Mouse (Mus musculus): ENCODE data around the gene Nxf7.
A peak's percentile ranks its signal among the peaks of the same experiment; 100 is the strongest.
"Not testable (repeated sequence)": the region's sequence is repeated elsewhere in the genome, so short reads cannot be mapped to it uniquely, and the experiment has no call there.

The Nxf7 gene

GRCm38 (mm10) chrX:135598677-135599076 lies at the start of gene Nxf7:
TSS of gene Nxf7 (minus strand) at chrX:135598777.
- Histone ChIP-seq H3K4me1 (replicated peaks; ENCODE audit: low read depth, low read length) (no peaks in the 10 kb centered on the region), H3K36me3 (ENCODE audit: insufficient read depth, low read length) (no peaks in the 10 kb centered on the region), H3K27me3 (ENCODE audit: insufficient read depth, low read length) (no peaks in the 10 kb centered on the region), H3K9me3 (ENCODE audit: low read length) (peaks cover 9% of the 10 kb centered on the region), H3K4me3 (replicated peaks; ENCODE audit: low read length) (no peak within 1 kb of the TSS)
- no peak for TF ChIP-seq CTCF (conservative IDR thresholded peaks at IDR 0.05; ENCODE audit: low read length)
- TF ChIP-seq NANOG (IDR thresholded peaks at IDR 0.05; ENCODE audit: borderline replicate concordance, low read length) = no peak
- no peak for TF ChIP-seq POU5F1 (IDR thresholded peaks at IDR 0.05; ENCODE audit: borderline replicate concordance, low read length)

GRCm38 (mm10) chrX:135627605-135628004 lies 29.0 kb upstream of the Nxf7 start, which contains the start of gene Prame:
TSS of gene Prame (minus strand) at chrX:135627705.
- Histone ChIP-seq H3K36me3 (ENCODE audit: insufficient read depth, low read length) (no peaks in the 10 kb centered on the region), H3K4me3 (replicated peaks; ENCODE audit: low read length) (no peak within 1 kb of the TSS), H3K27me3 (ENCODE audit: insufficient read depth, low read length) (no peaks in the 10 kb centered on the region), H3K9me3 (ENCODE audit: low read length) (no peaks in the 10 kb centered on the region), H3K4me1 (replicated peaks; ENCODE audit: low read depth, low read length) (no peaks in the 10 kb centered on the region)
- no peak for TF ChIP-seq NANOG (IDR thresholded peaks at IDR 0.05; ENCODE audit: borderline replicate concordance, low read length)
- TF ChIP-seq CTCF (conservative IDR thresholded peaks at IDR 0.05; ENCODE audit: low read length) = no peak
- no peak for TF ChIP-seq POU5F1 (IDR thresholded peaks at IDR 0.05; ENCODE audit: borderline replicate concordance, low read length)

- peak; percentile 30 for TF ChIP-seq CTCF (conservative IDR thresholded peaks at IDR 0.05; ENCODE audit: low read length)
- H3K4me3 ChIP-seq (replicated peaks; ENCODE audit: low read length); H3K27me3 ChIP-seq (ENCODE audit: insufficient read depth, low read length); H3K4me1 ChIP-seq (replicated peaks; ENCODE audit: low read depth, low read length); H3K9me3 ChIP-seq (ENCODE audit: low read length); H3K36me3 ChIP-seq (ENCODE audit: insufficient read depth, low read length): not testable (repeated sequence)
Observed at GRCm38 (mm10) chrX:135601298-135602029, 2.9 kb upstream of the Nxf7 start.

GRCm38 (mm10) chrX:135598096-135598495 lies 481 bp downstream of the Nxf7 start:
- H3K9me3 ChIP-seq (ENCODE audit: low read length) = peaks cover 9% of the 10 kb centered on the region
- H3K4me3 ChIP-seq (replicated peaks; ENCODE audit: low read length) = no peak overlapping the region
- TF ChIP-seq CTCF (conservative IDR thresholded peaks at IDR 0.05; ENCODE audit: low read length) = no peak
- no peak for TF ChIP-seq NANOG (IDR thresholded peaks at IDR 0.05; ENCODE audit: borderline replicate concordance, low read length)
- no peak for TF ChIP-seq POU5F1 (IDR thresholded peaks at IDR 0.05; ENCODE audit: borderline replicate concordance, low read length)
- no peaks in the 10 kb centered on the region for H3K4me1 ChIP-seq (replicated peaks; ENCODE audit: low read depth, low read length)
- H3K36me3 ChIP-seq (ENCODE audit: insufficient read depth, low read length) = no peaks in the 10 kb centered on the region
- H3K27me3 ChIP-seq (ENCODE audit: insufficient read depth, low read length) = no peaks in the 10 kb centered on the region

GRCm38 (mm10) chrX:135576412-135576811 lies 22.2 kb downstream of the Nxf7 start:
- H3K9me3 ChIP-seq (ENCODE audit: low read length) = no peaks in the 10 kb centered on the region
- H3K27me3 ChIP-seq (ENCODE audit: insufficient read depth, low read length) = no peaks in the 10 kb centered on the region
- no peaks in the 10 kb centered on the region for H3K36me3 ChIP-seq (ENCODE audit: insufficient read depth, low read length)
- peaks cover 9% of the 10 kb centered on the region for H3K4me1 ChIP-seq (replicated peaks; ENCODE audit: low read depth, low read length)
- TF ChIP-seq POU5F1 (IDR thresholded peaks at IDR 0.05; ENCODE audit: borderline replicate concordance, low read length) (no peak), NANOG (IDR thresholded peaks at IDR 0.05; ENCODE audit: borderline replicate concordance, low read length) (no peak), CTCF (conservative IDR thresholded peaks at IDR 0.05; ENCODE audit: low read length) (no peak)
- H3K4me3 ChIP-seq (replicated peaks; ENCODE audit: low read length) = no peak overlapping the region

GRCm38 (mm10) chrX:135574958-135575628 lies 23.5 kb downstream of the Nxf7 start:
- not testable (repeated sequence) for H3K9me3 ChIP-seq (ENCODE audit: low read length); H3K4me1 ChIP-seq (replicated peaks; ENCODE audit: low read depth, low read length); H3K36me3 ChIP-seq (ENCODE audit: insufficient read depth, low read length); H3K4me3 ChIP-seq (replicated peaks; ENCODE audit: low read length); H3K27me3 ChIP-seq (ENCODE audit: insufficient read depth, low read length)

DNA sequence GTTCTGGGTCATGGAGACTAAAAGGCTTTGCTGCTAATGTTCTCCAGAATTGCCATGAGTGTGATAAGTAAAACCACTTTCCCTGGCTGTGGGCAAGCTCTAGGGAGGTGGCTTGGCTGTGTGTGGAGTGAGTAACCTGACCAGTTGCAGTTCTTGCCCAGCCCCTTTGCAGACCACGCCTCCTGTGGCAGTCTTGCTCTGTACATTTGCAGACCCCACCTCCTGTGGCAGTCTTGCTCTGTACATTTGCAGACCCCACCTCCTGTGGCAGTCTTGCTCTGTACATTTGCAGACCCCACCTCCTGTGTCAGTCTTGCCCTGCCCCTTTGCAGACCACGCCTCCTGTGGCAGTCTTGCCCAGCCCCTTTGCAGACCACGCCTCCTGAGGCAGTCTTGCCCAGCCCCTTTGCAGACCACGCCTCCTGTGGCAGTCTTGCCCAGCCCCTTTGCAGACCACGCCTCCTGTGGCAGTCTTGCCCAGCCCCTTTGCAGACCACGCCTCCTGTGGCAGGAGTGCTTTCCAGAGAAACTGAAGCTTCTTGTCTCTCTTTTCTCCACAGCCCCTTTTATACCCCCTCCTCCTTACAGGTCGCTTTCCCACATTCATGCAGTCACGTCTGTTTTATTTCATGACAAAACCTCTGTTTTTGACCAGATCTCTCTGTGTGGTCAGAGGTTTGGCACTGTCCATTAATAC lies 24.2 kb downstream of the Nxf7 start:
- not testable (repeated sequence) for H3K4me1 ChIP-seq (replicated peaks; ENCODE audit: low read depth, low read length); H3K4me3 ChIP-seq (replicated peaks; ENCODE audit: low read length); H3K9me3 ChIP-seq (ENCODE audit: low read length); H3K36me3 ChIP-seq (ENCODE audit: insufficient read depth, low read length); H3K27me3 ChIP-seq (ENCODE audit: insufficient read depth, low read length)

DNA sequence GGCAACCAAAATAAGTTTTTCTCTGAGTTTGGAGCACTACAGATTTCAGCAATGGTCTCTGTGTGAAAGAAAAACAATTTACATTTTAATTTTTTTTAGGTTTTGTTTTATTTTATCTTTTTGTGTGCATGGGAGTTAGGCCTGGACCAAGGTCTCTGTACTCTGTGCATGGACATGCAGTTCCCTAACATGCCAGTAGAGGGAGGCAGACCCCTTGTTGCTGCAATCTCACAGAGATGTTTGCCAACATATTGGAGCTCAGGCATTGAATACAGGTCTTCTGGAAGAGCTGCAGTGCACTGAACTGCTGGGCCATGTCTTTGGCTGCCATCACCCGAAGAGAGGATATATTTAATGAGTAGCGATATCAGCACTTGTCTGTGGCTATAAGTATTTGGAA lies 29.1 kb downstream of the Nxf7 start:
- H3K4me1 ChIP-seq (replicated peaks; ENCODE audit: low read depth, low read length); H3K9me3 ChIP-seq (ENCODE audit: low read length); H3K36me3 ChIP-seq (ENCODE audit: insufficient read depth, low read length); H3K27me3 ChIP-seq (ENCODE audit: insufficient read depth, low read length); H3K4me3 ChIP-seq (replicated peaks; ENCODE audit: low read length): not testable (repeated sequence)
- TF ChIP-seq CTCF (conservative IDR thresholded peaks at IDR 0.05; ENCODE audit: low read length) = peak; percentile 52

- H3K4me1 ChIP-seq (replicated peaks; ENCODE audit: low read depth, low read length); H3K27me3 ChIP-seq (ENCODE audit: insufficient read depth, low read length): not testable (repeated sequence)
Observed at GRCm38 (mm10) chrX:135564934-135565333, 33.6 kb downstream of the Nxf7 start.

More at GRCm38 (mm10) chrX:135564934-135565333, 33.6 kb downstream of the Nxf7 start:
- not testable (repeated sequence) for H3K36me3 ChIP-seq (ENCODE audit: insufficient read depth, low read length); H3K9me3 ChIP-seq (ENCODE audit: low read length); H3K4me3 ChIP-seq (replicated peaks; ENCODE audit: low read length)

All from E14TG2a.4 (cell line).